Mouse (Mus musculus) small intestine, adult 2 months (tissue): ENCODE data around the gene Pak6. TPM values are rescaled to one million over a fixed set of nuclear protein-coding genes. Genes with fewer than 3 reads are reported as not detected.
A peak's percentile ranks its signal among the peaks of the same experiment; 100 is the strongest.

ENCODE experiments used
- H3K27ac ChIP-seq: fragments of 200-500 bp; 2 replicates; pipeline ENCODE4 v1.5.1; 2012; ENCODE audit warnings: low read depth, low read length, control low read depth, inconsistent platforms; ENCODE audit not compliant: insufficient read depth
- H3K27me3 ChIP-seq: fragments of 200-500 bp; 2 replicates; pipeline ENCODE4 v1.6.1; 2012; ENCODE audit warnings: mild to moderate bottlenecking, moderate library complexity, low read length, inconsistent platforms; ENCODE audit not compliant: control insufficient read depth, insufficient read depth
- H3K36me3 ChIP-seq: fragments of 200-500 bp; 2 replicates; pipeline ENCODE4 v1.6.1; 2012; ENCODE audit warnings: mild to moderate bottlenecking, low read length, control low read depth, inconsistent platforms; ENCODE audit not compliant: control insufficient read depth, insufficient read depth
- H3K4me1 ChIP-seq: fragments of 200-500 bp; 2 replicates; pipeline ENCODE4 v1.6.1; 2012; ENCODE audit warnings: low read length, inconsistent platforms, mixed read lengths; ENCODE audit not compliant: control insufficient read depth, insufficient read depth, insufficient read length
- H3K4me3 ChIP-seq: fragments of 200-500 bp; 2 replicates; pipeline ENCODE4 v1.5.1; 2012; ENCODE audit warnings: low read depth, mild to moderate bottlenecking, control low read depth, inconsistent platforms, low read length, moderate library complexity
- CTCF ChIP-seq: fragments of 200-500 bp; IDR thresholded peaks from 2 replicates; pipeline ENCODE4 v1.5.1; 2012; ENCODE audit warnings: low read depth, mild to moderate bottlenecking, control low read depth, inconsistent platforms, low read length, moderate library complexity, mixed read lengths; ENCODE audit not compliant: insufficient replicate concordance, insufficient read length; ENCODE audit errors: extremely low read depth
- POLR2A ChIP-seq: fragments of 200-500 bp; IDR thresholded peaks from 2 replicates; pipeline ENCODE4 v1.6.1; 2012; ENCODE audit warnings: low read depth, mild to moderate bottlenecking, control low read depth, inconsistent platforms, low read length, moderate library complexity
- WGBS: fragments of 180-500 bp; shearing (Covaris S2); methylation state at CpG from one replicate; pipeline ENCODE4 v1.1.7; 2018; 5-methylcytosine and 5-hydroxymethylcytosine counted together
- polyA plus RNA-seq: library from polyadenylated mRNA; depleted of rRNA; stranded (reverse); fragments of >200 nt; gene quantifications from 2 replicates; pipeline ENCODE4 v1.2.3, GENCODE M21; 2012

Pak6 gene
- polyA plus RNA-seq, 1 experiment: 2.0 TPM

DNA sequence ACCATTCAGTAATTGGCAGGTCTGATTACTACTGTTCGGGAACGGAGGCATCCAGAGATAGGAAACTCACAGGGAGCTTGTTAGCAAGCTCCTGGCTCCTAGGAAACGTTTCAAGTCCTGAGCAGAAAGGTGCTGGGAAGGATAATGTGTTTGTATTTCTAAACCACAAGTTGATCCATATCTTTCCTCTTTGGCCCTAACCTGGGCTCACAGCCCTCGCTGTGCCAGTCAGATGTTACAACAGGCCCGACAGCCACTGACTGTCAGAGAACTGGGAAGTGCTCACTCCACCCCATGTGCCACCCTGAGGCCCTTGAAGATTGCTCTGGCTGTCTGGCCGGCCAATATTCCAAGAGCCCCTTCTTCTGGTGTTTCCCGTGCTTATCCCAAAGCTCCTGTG lies 11.4 kb downstream of the Pak6 start:
- Histone ChIP-seq H3K27ac (no peak overlapping the region), H3K27me3 (peaks cover 8% of the 10 kb centered on the region), H3K4me1 (peaks cover 28% of the 10 kb centered on the region), H3K36me3 (no peaks in the 10 kb centered on the region), H3K4me3 (no peak overlapping the region)
- 68% methylated on average over 7 of the region's 7 CpGs for WGBS
- TF ChIP-seq POLR2A: no peak
- no peak for TF ChIP-seq CTCF

DNA sequence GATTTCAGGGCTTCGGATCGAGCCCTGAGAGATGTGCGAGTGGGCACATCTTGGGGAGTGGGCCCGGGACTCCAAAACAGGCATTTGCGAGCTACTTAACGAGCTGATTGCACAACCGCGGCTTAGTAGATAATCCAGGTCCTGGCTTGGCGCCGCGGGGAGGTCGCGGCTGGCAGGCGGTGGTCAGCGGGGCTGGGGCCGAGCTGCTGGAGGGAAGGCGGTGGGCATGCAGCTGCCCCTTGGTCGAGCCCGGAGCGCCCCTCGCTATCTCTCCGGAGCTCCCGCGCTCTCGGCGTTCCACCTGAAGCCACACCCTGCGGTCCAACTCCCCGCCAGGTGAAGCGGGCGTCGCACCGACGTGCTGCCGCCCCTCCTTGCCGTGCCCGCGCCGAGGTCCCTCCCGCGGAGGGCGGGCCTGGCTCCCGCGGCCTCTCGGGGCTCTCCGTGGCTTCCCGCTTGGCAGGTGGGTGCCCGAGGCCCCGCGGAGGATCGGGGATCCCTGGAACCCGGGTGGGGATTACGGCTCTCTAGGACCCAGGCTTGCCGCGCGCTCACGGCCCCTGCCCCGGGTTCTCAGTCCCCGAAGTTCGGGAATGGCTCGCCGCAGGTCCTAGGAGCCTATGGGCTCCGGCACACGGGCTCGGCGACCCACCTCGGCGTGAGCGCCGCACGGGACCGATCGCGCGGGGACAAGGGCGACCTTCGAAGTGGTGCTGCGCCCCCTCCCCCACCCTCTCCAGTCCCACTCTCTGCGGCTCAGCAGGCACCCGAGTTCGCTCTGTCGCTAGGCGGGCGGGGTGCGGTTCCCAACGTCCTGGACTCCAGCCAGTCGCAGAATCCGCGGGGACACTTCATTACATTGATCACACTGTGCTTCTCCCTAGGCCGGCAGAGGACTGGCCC lies 14.0 kb downstream of the Pak6 start:
- TF ChIP-seq POLR2A: no peak
- TF ChIP-seq CTCF: no peak
- WGBS: 1% methylated on average over 89 of the region's 89 CpGs
- Histone ChIP-seq H3K4me3 (peak overlapping the region; percentile 59), H3K4me1 (peaks cover 15% of the 10 kb centered on the region), H3K27ac (no peak overlapping the region), H3K36me3 (no peaks in the 10 kb centered on the region), H3K27me3 (peaks cover 8% of the 10 kb centered on the region)

DNA sequence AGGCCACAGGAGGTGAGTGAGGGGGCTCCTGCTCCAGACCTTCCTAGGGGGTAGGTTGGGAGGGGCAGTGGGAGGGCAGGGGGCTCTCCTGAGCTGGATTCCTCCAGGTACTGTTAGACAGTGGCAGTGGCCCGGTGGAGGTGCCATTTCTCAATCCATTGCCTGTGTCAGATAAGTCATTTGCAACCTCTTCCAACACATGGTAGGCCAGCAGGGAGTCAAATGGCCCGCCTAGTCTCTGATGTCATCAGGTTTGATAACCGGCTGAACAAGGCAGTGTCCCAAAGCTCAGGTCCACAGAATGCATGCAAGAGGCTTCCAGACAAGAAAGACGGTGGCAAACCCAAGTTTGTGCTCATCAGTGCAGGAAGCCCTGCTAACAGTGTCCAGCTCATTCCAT lies 14.7 kb downstream of the Pak6 start:
- Histone ChIP-seq H3K4me3 (peak overlapping the region; percentile 59), H3K27me3 (peaks cover 8% of the 10 kb centered on the region), H3K4me1 (peaks cover 9% of the 10 kb centered on the region), H3K36me3 (no peaks in the 10 kb centered on the region), H3K27ac (no peak overlapping the region)
- WGBS: 11% methylated on average over 4 of the region's 4 CpGs
- TF ChIP-seq CTCF (no peak), POLR2A (no peak)

- Histone ChIP-seq H3K4me1 (peaks cover 9% of the 10 kb centered on the region), H3K27me3 (peaks cover 8% of the 10 kb centered on the region), H3K4me3 (no peak overlapping the region), H3K27ac (no peak overlapping the region), H3K36me3 (no peaks in the 10 kb centered on the region)
- 90% methylated on average over 3 of the region's 3 CpGs for WGBS
- no peak for TF ChIP-seq POLR2A
- no peak for TF ChIP-seq CTCF
Measured at GRCm38 (mm10) chr2:118679577-118679976, 16.5 kb downstream of the Pak6 start.

- H3K36me3 ChIP-seq: no peaks in the 10 kb centered on the region
- H3K4me1 ChIP-seq: peaks cover 9% of the 10 kb centered on the region
- no peak overlapping the region for H3K4me3 ChIP-seq
- peaks cover 8% of the 10 kb centered on the region for H3K27me3 ChIP-seq
- WGBS: 94% methylated on average over 6 of the region's 6 CpGs
- TF ChIP-seq CTCF: no peak
- no peak overlapping the region for H3K27ac ChIP-seq
Measured at GRCm38 (mm10) chr2:118680926-118681325, 17.8 kb downstream of the Pak6 start.

GRCm38 (mm10) chr2:118682544-118683260 lies 19.6 kb downstream of the Pak6 start:
- Histone ChIP-seq H3K27me3 (no peaks in the 10 kb centered on the region), H3K4me3 (no peak overlapping the region), H3K36me3 (no peaks in the 10 kb centered on the region), H3K27ac (no peak overlapping the region), H3K4me1 (peaks cover under 1% of the 10 kb centered on the region; the same call in 1 of the 2 replicates)
- TF ChIP-seq POLR2A (no peak), CTCF (no peak)
- 80% methylated on average over 8 of the region's 8 CpGs for WGBS

DNA sequence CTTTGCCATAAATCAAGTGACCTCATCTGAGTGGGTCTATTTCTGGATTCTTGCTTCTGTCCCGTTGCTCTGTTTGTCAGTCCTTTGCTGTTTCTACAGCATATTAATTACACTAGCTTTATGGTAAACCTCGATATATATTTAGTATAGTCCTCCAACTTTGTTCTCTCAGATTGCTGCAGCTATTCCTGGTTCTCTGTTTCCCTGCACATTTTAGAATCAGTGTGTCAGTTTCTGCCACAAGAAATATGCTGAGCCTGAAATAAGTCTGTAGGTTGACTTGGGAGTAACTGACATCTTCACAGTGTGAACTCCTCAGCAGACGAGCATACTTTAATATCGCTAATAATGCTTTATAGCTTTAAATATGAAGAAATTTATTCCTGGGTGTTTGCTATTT lies 22.0 kb downstream of the Pak6 start:
- H3K4me3 ChIP-seq: no peak overlapping the region
- H3K4me1 ChIP-seq: no peaks in the 10 kb centered on the region
- H3K27ac ChIP-seq: no peak overlapping the region
- no peaks in the 10 kb centered on the region for H3K27me3 ChIP-seq
- WGBS: 83% methylated on average over 4 of the region's 4 CpGs
- no peak for TF ChIP-seq CTCF
- no peak for TF ChIP-seq POLR2A
- no peaks in the 10 kb centered on the region for H3K36me3 ChIP-seq
